Mouse (Mus musculus): ENCODE measurements around the gene Tatdn2. TPM values are rescaled to one million over a fixed set of nuclear protein-coding genes. Genes with fewer than 3 reads are reported as not detected.

The Tatdn2 gene
- polyA plus RNA-seq, 1 experiment = 35.5 TPM

GRCm38 (mm10) chr6:113749119-113749685 lies 52.4 kb downstream of the Tatdn2 start:
- Histone ChIP-seq H3K27me3 (replicated peaks; ENCODE audit: control insufficient read depth, insufficient read depth, low read length) (no peaks in the 10 kb centered on the region), H3K4me1 (ENCODE audit: control insufficient read depth, insufficient read depth, low read length) (no peaks in the 10 kb centered on the region), H3K4me3 (ENCODE audit: insufficient read depth, low read depth, low read length) (no peak overlapping the region), H3K27ac (ENCODE audit: insufficient read depth, low read depth, low read length) (no peak overlapping the region), H3K36me3 (ENCODE audit: control insufficient read depth, insufficient read depth, low read length) (no peaks in the 10 kb centered on the region)
- 57% methylated on average over 17 of the region's 17 CpGs for WGBS
- TF ChIP-seq POLR2A (IDR thresholded peaks at IDR 0.05; ENCODE audit: low read depth, low read length) (no peak), CTCF (conservative IDR thresholded peaks at IDR 0.05; ENCODE audit: insufficient read depth, insufficient read length, low read depth, low read length) (no peak)
- DNase-seq = no peak

Other genes with a start within 250 kb of the Tatdn2 start
- 25.7 and 41.4 TPM in 2 replicates for gene Il17re, start 238.6 kb upstream of the Tatdn2 start, polyA plus RNA-seq (2012; rRNA removed)
- gene Il17rc, start 225.6 kb upstream of the Tatdn2 start, polyA plus RNA-seq (2012; rRNA removed) = 37.6 and 41.8 TPM in 2 replicates
- 22.3 and 23.6 TPM in 2 replicates for gene Creld1, start 213.8 kb upstream of the Tatdn2 start, polyA plus RNA-seq (2012; rRNA removed)
- 0.05 TPM in 1 of 2 replicates, not detected in the other for gene Prrt3, start 195.1 kb upstream of the Tatdn2 start, polyA plus RNA-seq (2012; rRNA removed)
- gene Emc3, start 165.4 kb upstream of the Tatdn2 start, polyA plus RNA-seq (2012; rRNA removed) = 60.1 and 64.5 TPM in 2 replicates
- gene Fancd2, start 165.4 kb upstream of the Tatdn2 start, polyA plus RNA-seq (2012; rRNA removed) = 0.31 and 0.44 TPM in 2 replicates
- gene Fancd2os, start 96.3 kb upstream of the Tatdn2 start, polyA plus RNA-seq (2012; rRNA removed) = 0.54 and 1.3 TPM in 2 replicates
- gene Brk1, start 92.3 kb upstream of the Tatdn2 start, polyA plus RNA-seq (2012; rRNA removed) = 171 and 216 TPM in 2 replicates
- gene Vhl, start 73.1 kb upstream of the Tatdn2 start, polyA plus RNA-seq (2012; rRNA removed) = 19.0 and 24.6 TPM in 2 replicates
- gene Irak2, start 58.6 kb upstream of the Tatdn2 start, polyA plus RNA-seq (2012; rRNA removed) = 53.8 and 67.1 TPM in 2 replicates
- gene Ghrl, start 22.8 kb downstream of the Tatdn2 start, polyA plus RNA-seq (2012; rRNA removed) = 0.09 TPM in 1 of 2 replicates, not detected in the other
- 140 and 155 TPM in 2 replicates for gene Sec13, start 43.7 kb downstream of the Tatdn2 start, polyA plus RNA-seq (2012; rRNA removed)

All from kidney, adult 2 months (tissue).